Mouse (Mus musculus): ENCODE data around the gene Gpr153. TPM values are rescaled to one million over a fixed set of nuclear protein-coding genes. Genes with fewer than 3 reads are reported as not detected.

Gpr153 gene
- polyA plus RNA-seq, 1 experiment from 2014 or later, result 11.1 TPM

DNA sequence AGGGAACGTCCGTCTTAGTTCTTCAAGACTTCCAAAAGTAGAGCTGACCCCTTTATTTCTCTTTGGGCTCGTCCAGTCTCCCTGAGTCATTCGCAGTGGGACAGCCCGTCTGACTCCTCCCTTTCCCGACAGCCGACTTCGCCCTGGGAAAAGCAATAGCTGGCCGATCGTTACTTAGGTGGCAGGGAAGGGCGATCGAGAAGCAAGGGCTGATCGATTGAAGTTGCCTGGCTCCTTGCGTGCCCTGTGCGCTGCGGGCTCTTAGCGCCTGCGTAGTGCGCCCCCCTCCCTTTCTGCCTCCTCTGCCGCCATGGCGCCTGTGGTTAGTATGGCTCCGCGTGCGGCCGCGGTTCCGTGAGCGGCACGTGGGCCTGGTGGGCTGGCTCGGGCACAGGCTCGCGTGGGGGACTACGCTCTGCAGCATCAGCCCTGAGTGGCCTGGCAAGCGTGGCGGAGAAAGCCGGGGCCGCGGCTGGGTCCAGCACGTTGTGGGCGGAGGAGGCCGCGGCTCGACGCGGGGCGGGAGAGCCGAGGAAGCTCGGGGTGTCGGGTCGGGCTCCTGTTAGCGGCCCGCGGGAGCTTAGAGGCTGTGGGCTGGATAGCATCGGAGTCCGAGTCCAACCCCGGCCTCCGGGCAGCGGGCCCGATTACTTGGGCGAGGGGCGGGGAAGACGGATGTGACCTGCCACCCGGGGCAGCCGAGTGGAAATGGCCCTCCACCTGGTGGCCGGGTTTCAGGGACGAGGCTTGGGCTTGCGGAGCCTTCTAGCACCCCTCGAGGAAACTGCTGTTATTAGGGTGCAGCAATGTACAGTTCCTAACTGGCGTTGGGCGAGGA is 51.8 kb downstream of the Gpr153 start, which contains the start of gene Rpl22:
TSS of gene Rpl22 (plus strand) at position 169 of the 838 bp plus-strand sequence.
- under 1% methylated on average over 55 of the region's 70 CpGs for whole genome bisulfite sequencing
- peak; percentile 99 for ATAC-seq
- peak within 1 kb of the TSS; percentile 8; the same call in 1 of the 2 replicates for H3K27ac ChIP-seq (ENCODE audit: low read length)
- peaks cover 11% of the 10 kb centered on the region for H3K36me3 ChIP-seq (ENCODE audit: insufficient read depth, low read length)
- H3K9ac ChIP-seq (replicated peaks; ENCODE audit: low read depth), result peak within 1 kb of the TSS; percentile 62
- H3K4me1 ChIP-seq (ENCODE audit: insufficient read depth, low read depth, low read length), result peaks cover 7% of the 10 kb centered on the region
- no peaks in the 10 kb centered on the region for H3K9me3 ChIP-seq (ENCODE audit: low read length)
- H3K4me2 ChIP-seq (replicated peaks; ENCODE audit: low read depth, low read length), result peak within 1 kb of the TSS; percentile 73
- H3K4me3 ChIP-seq (ENCODE audit: low read depth, low read length), result peak within 1 kb of the TSS; percentile 87
- H3K27me3 ChIP-seq (replicated peaks; ENCODE audit: insufficient read depth, low read length), result no peaks in the 10 kb centered on the region
- TF ChIP-seq CTCF (IDR thresholded peaks at IDR 0.05) (peak; percentile 57), EP300 (IDR thresholded peaks at IDR 0.05) (peak; percentile 57)
- peak; percentile 100 for DNase-seq (ENCODE audit: low spot score)

DNA sequence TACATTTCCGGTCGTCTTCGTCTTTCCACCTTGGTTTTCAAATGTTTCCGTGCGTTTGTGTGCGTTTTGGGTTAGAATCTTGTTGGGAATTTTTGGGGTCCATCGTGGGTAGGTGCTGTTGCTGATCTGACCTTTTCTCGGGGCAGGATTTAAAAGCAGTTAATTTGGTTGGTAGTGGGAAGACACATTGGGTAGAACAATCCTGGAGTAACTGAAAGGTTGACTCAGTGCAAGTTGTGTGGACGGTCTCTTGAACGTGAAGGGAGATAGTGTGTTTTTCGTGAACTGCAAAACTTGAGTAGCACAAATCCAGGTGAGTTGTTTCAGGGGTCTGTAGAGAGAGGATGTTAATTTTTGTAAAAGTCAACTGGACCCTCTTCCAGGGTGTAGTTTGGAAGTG is 52.5 kb downstream of the Gpr153 start:
- peak overlapping the region; percentile 87 for H3K4me3 ChIP-seq (ENCODE audit: low read depth, low read length)
- 2% methylated on average over 11 of the region's 11 CpGs for WGBS
- peaks cover 11% of the 10 kb centered on the region for H3K36me3 ChIP-seq (ENCODE audit: insufficient read depth, low read length)
- peak overlapping the region; percentile 62 for H3K9ac ChIP-seq (replicated peaks; ENCODE audit: low read depth)
- DNase-seq (ENCODE audit: low spot score) (no peak), ATAC-seq (no peak)
- TF ChIP-seq EP300 (IDR thresholded peaks at IDR 0.05) (no peak), CTCF (IDR thresholded peaks at IDR 0.05) (no peak)
- peak overlapping the region; percentile 73 for H3K4me2 ChIP-seq (replicated peaks; ENCODE audit: low read depth, low read length)
- no peaks in the 10 kb centered on the region for H3K27me3 ChIP-seq (replicated peaks; ENCODE audit: insufficient read depth, low read length)
- no peaks in the 10 kb centered on the region for H3K9me3 ChIP-seq (ENCODE audit: low read length)
- peaks cover 7% of the 10 kb centered on the region for H3K4me1 ChIP-seq (ENCODE audit: insufficient read depth, low read depth, low read length)
- H3K27ac ChIP-seq (ENCODE audit: low read length), result no peak overlapping the region

DNA sequence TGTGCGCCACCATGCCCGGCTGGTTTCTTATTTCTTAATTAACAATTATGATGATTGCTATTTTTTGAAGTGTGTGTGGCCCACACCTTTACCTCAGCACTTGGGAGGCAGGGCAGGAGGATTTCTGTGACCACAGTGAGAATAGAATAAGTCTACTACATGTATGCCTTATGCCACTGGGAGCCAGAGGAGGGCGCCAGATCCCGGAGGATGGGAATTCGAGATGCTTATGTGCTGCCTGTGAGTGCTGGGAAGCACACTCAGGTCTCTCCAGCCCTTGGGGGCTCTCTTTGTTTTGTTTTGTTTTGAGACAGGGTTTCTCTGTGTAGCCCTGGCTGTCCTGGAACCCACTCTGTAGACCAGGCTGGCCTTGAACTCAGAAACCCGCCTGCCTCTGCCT is 54.7 kb downstream of the Gpr153 start:
- H3K9ac ChIP-seq (replicated peaks; ENCODE audit: low read depth), result no peak overlapping the region
- peaks cover 7% of the 10 kb centered on the region for H3K4me1 ChIP-seq (ENCODE audit: insufficient read depth, low read depth, low read length)
- no peaks in the 10 kb centered on the region for H3K9me3 ChIP-seq (ENCODE audit: low read length)
- peaks cover 11% of the 10 kb centered on the region for H3K36me3 ChIP-seq (ENCODE audit: insufficient read depth, low read length)
- no peaks in the 10 kb centered on the region for H3K27me3 ChIP-seq (replicated peaks; ENCODE audit: insufficient read depth, low read length)
- no peak overlapping the region for H3K4me3 ChIP-seq (ENCODE audit: low read depth, low read length)
- H3K4me2 ChIP-seq (replicated peaks; ENCODE audit: low read depth, low read length), result no peak overlapping the region
- DNase-seq (ENCODE audit: low spot score) (no peak), ATAC-seq (no peak)
- WGBS, result 68% methylated on average over 6 of the region's 6 CpGs
- TF ChIP-seq EP300 (IDR thresholded peaks at IDR 0.05), result no peak
- TF ChIP-seq CTCF (IDR thresholded peaks at IDR 0.05), result peak; percentile 63
- H3K27ac ChIP-seq (ENCODE audit: low read length), result no peak overlapping the region

DNA sequence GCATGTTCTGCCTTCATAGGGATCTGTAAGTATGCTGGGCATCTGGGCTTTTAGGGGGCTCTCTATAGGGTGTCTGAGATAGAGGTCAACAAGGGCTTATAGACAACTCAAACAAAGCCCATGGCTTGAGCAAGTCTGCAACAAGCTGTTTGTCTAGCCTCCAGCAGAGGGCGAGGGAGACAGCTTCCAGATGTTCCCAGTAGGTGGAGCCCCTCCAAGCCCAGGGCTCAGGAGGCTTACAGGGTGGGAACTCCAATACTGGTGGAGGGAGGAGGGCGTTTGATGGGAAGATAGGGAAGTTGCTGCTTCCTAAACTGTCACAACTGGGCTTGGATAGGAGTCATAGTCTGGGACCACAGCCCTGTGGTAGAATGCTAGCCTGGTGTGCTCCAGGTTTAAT is 58.9 kb downstream of the Gpr153 start:
- Histone ChIP-seq H3K4me1 (ENCODE audit: insufficient read depth, low read depth, low read length) (no peaks in the 10 kb centered on the region), H3K27ac (ENCODE audit: low read length) (no peak overlapping the region), H3K9ac (replicated peaks; ENCODE audit: low read depth) (no peak overlapping the region), H3K27me3 (replicated peaks; ENCODE audit: insufficient read depth, low read length) (0 out of 2 replicates have a peak, but pooled peaks cover 6% of the 10 kb centered on the region), H3K9me3 (ENCODE audit: low read length) (no peaks in the 10 kb centered on the region), H3K36me3 (ENCODE audit: insufficient read depth, low read length) (peaks cover 11% of the 10 kb centered on the region), H3K4me3 (ENCODE audit: low read depth, low read length) (no peak overlapping the region), H3K4me2 (replicated peaks; ENCODE audit: low read depth, low read length) (no peak overlapping the region)
- ATAC-seq (peak; percentile 74), DNase-seq (ENCODE audit: low spot score) (peak; percentile 82)
- WGBS, result 19% methylated on average over 2 of the region's 2 CpGs
- TF ChIP-seq EP300 (IDR thresholded peaks at IDR 0.05) (no peak), CTCF (IDR thresholded peaks at IDR 0.05) (peak; percentile 98)

DNA sequence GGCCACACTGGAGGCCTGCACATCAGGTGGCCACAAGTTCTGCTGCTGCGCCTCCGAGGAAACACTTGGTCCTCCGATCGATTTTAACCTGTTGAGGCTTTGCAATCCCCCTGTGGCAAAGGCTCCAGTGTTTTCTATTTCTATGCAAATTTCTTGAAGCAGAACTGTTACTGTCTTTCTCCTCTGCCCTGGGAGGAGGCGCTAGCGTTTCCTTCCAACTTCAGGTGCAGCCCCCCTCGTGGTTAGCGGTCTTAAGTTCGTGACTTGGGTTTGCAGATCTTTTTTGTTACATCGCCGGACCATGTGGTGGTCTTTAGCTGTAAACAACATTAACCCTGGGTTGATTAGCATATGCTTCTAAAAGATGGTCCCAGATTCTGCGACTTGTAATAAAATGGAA is 59.6 kb downstream of the Gpr153 start:
- H3K9ac ChIP-seq (replicated peaks; ENCODE audit: low read depth), result no peak overlapping the region
- no peak overlapping the region for H3K4me2 ChIP-seq (replicated peaks; ENCODE audit: low read depth, low read length)
- H3K4me3 ChIP-seq (ENCODE audit: low read depth, low read length), result no peak overlapping the region
- no peaks in the 10 kb centered on the region for H3K9me3 ChIP-seq (ENCODE audit: low read length)
- peaks cover 11% of the 10 kb centered on the region for H3K36me3 ChIP-seq (ENCODE audit: insufficient read depth, low read length)
- TF ChIP-seq CTCF (IDR thresholded peaks at IDR 0.05), result no peak
- no peak for DNase-seq (ENCODE audit: low spot score)
- peaks cover 12% of the 10 kb centered on the region; the same call in 1 of the 2 replicates for H3K27me3 ChIP-seq (replicated peaks; ENCODE audit: insufficient read depth, low read length)
- H3K27ac ChIP-seq (ENCODE audit: low read length), result no peak overlapping the region
- no peaks in the 10 kb centered on the region for H3K4me1 ChIP-seq (ENCODE audit: insufficient read depth, low read depth, low read length)
- 94% methylated on average over 12 of the region's 12 CpGs for WGBS
- ATAC-seq, result no peak

Other genes with a start within 250 kb of the Gpr153 start
- 13.2 and 13.7 TPM in 2 replicates for gene Zbtb48, start 246.6 kb upstream of the Gpr153 start, polyA plus RNA-seq (2015; fragmentation: Nextera tagmentation; extraction: Ambion mirVana)
- gene Tas1r1, start 235.7 kb upstream of the Gpr153 start, polyA plus RNA-seq (2015; fragmentation: Nextera tagmentation; extraction: Ambion mirVana), result 0.21 and 0.35 TPM in 2 replicates
- 10.0 and 11.3 TPM in 2 replicates for gene Nol9, start 234.9 kb upstream of the Gpr153 start, polyA plus RNA-seq (2015; fragmentation: Nextera tagmentation; extraction: Ambion mirVana)
- 17.4 and 18.8 TPM in 2 replicates for gene Plekhg5, start 201.7 kb upstream of the Gpr153 start, polyA plus RNA-seq (2015; fragmentation: Nextera tagmentation; extraction: Ambion mirVana)
- gene Tnfrsf25, start 158.3 kb upstream of the Gpr153 start, polyA plus RNA-seq (2015; fragmentation: Nextera tagmentation; extraction: Ambion mirVana), result 1.2 and 1.4 TPM in 2 replicates
- gene Espn, start 121.9 kb upstream of the Gpr153 start, polyA plus RNA-seq (2015; fragmentation: Nextera tagmentation; extraction: Ambion mirVana), result 2.0 and 3.1 TPM in 2 replicates
- gene Hes2, start 115.4 kb upstream of the Gpr153 start, polyA plus RNA-seq (2015; fragmentation: Nextera tagmentation; extraction: Ambion mirVana), result 0.26 and 0.33 TPM in 2 replicates
- gene Acot7, start 96.1 kb upstream of the Gpr153 start, polyA plus RNA-seq (2015; fragmentation: Nextera tagmentation; extraction: Ambion mirVana), result 59.2 and 63.4 TPM in 2 replicates
- not detected in 2 replicates for gene Hes3, start 17.4 kb downstream of the Gpr153 start, polyA plus RNA-seq (2015; fragmentation: Nextera tagmentation; extraction: Ambion mirVana)
- gene Icmt, start 23.0 kb downstream of the Gpr153 start, polyA plus RNA-seq (2015; fragmentation: Nextera tagmentation; extraction: Ambion mirVana), result 16.9 and 18.9 TPM in 2 replicates
- 0.53 and 0.70 TPM in 2 replicates for gene Rnf207, start 44.8 kb downstream of the Gpr153 start, polyA plus RNA-seq (2015; fragmentation: Nextera tagmentation; extraction: Ambion mirVana)
- 265 and 266 TPM in 2 replicates for gene Rpl22, start 51.5 kb downstream of the Gpr153 start, polyA plus RNA-seq (2015; fragmentation: Nextera tagmentation; extraction: Ambion mirVana)
- gene Chd5, start 64.4 kb downstream of the Gpr153 start, polyA plus RNA-seq (2015; fragmentation: Nextera tagmentation; extraction: Ambion mirVana), result 0.06 and 0.07 TPM in 2 replicates
- gene Nphp4, start 202.5 kb downstream of the Gpr153 start, polyA plus RNA-seq (2015; fragmentation: Nextera tagmentation; extraction: Ambion mirVana), result 0.75 and 0.95 TPM in 2 replicates
- 2.6 and 2.9 TPM in 2 replicates for gene Kcnab2, start 203.6 kb downstream of the Gpr153 start, polyA plus RNA-seq (2015; fragmentation: Nextera tagmentation; extraction: Ambion mirVana)

Measured in lung, postnatal 0 days (tissue).